Mouse (Mus musculus) layer of hippocampus, postnatal 36 days (tissue): Measurements from ENCODE around the gene Myo18b. TPM values are rescaled to one million over a fixed set of nuclear protein-coding genes. Genes with fewer than 3 reads are reported as not detected.

Experiments
- DNase-seq, 2 experiments: peaks; one replicate each; pipeline ENCODE4 v3.0.0; 2022
- total RNA-seq, 2 experiments: library from RNA; stranded (reverse); gene quantifications; 2 replicates each; pipeline ENCODE4 v1.2.3; 2021

The Myo18b gene
- total RNA-seq, 2 experiments from 2014 or later: 1.1 to 1.4 TPM

GRCm38 (mm10) chr5:112671961-112672360, 224.2 kb downstream of the Myo18b start:
- DNase-seq: no peak

- DNase-seq: peak; percentile 41 to 56
These were observed 229.0 kb downstream of the Myo18b start for GRCm38 (mm10) chr5:112667153-112667552.

- DNase-seq: peak; percentile 23 to 29
These were observed 230.5 kb downstream of the Myo18b start for GRCm38 (mm10) chr5:112665661-112666060.

GRCm38 (mm10) chr5:112663701-112664100, 232.5 kb downstream of the Myo18b start:
- DNase-seq: no peak

GRCm38 (mm10) chr5:112660924-112661431, 235.2 kb downstream of the Myo18b start:
- no peak for DNase-seq

GRCm38 (mm10) chr5:112659295-112659694, 236.9 kb downstream of the Myo18b start:
- no peak for DNase-seq

- no peak for DNase-seq
These were observed 239.4 kb downstream of the Myo18b start for GRCm38 (mm10) chr5:112656811-112657210.

GRCm38 (mm10) chr5:112655986-112656541, 240.1 kb downstream of the Myo18b start:
- no peak for DNase-seq

- DNase-seq: no peak
These were observed 240.6 kb downstream of the Myo18b start for GRCm38 (mm10) chr5:112655529-112655928.

GRCm38 (mm10) chr5:112652036-112652435, 244.1 kb downstream of the Myo18b start:
- DNase-seq: no peak

- no peak for DNase-seq
These were observed 246.9 kb downstream of the Myo18b start for GRCm38 (mm10) chr5:112649164-112649702.

- no peak for DNase-seq
These were observed 249.3 kb downstream of the Myo18b start for GRCm38 (mm10) chr5:112646871-112647270.

GRCm38 (mm10) chr5:112645535-112645934, 250.6 kb downstream of the Myo18b start:
- no peak for DNase-seq

GRCm38 (mm10) chr5:112643533-112644272, 252.5 kb downstream of the Myo18b start:
- peak in 1 of 2 experiments; percentile 48 for DNase-seq

- no peak for DNase-seq
These were observed 253.4 kb downstream of the Myo18b start for GRCm38 (mm10) chr5:112642731-112643130.

GRCm38 (mm10) chr5:112641770-112642169, 254.4 kb downstream of the Myo18b start:
- no peak for DNase-seq

GRCm38 (mm10) chr5:112641131-112641530, 255.0 kb downstream of the Myo18b start:
- DNase-seq: no peak

GRCm38 (mm10) chr5:112640651-112641050, 255.5 kb downstream of the Myo18b start:
- DNase-seq: no peak

Other genes with a start within 250 kb of the Myo18b start
- gene Grk3, start 119.4 kb upstream of the Myo18b start, total RNA-seq: 10 to 100 TPM; 74.5 to 80.8 TPM
- gene Crybb2, start 173.8 kb upstream of the Myo18b start, total RNA-seq: not detected
- gene Crybb3, start 185.2 kb upstream of the Myo18b start, total RNA-seq: 1 to 10 TPM; 1.6 to 3.3 TPM